Mouse (Mus musculus) R1 (cell line): ENCODE results near the gene Gm13290.
"Not testable (repeated sequence)": the region's sequence is repeated elsewhere in the genome, so short reads cannot be mapped to it uniquely, and the experiment has no call there.

ENCODE experiments used
- DNase-seq: peaks from one replicate; pipeline ENCODE4 v3.0.0-alpha.2; 2018; ENCODE audit warnings: low read depth, low spot score

Gm13290 gene

DNA sequence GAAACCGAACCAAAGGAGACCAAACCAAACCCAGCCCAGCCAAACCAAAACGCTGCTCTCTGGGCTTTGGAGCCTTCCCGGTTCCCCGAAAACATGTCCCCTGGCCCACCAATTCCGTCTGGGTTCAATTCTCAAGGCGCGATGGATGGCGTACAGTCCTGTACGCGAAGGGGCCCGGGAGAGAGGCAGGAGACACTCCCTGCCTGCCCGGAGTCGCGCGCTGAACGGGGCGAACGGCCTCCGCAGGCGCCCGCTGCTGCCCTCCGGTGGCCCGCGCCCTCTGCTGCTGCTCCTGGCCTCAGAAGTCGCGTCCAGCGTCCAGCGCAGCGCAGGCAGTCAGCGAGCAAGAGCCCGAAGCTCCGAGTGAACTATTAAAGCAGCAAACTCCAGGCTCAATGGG lies at the start of gene Gm13290:
TSS of gene Gm13290 (plus strand) at position 301 of the 400 bp plus-strand sequence.
- DNase-seq, result not testable (repeated sequence)

DNA sequence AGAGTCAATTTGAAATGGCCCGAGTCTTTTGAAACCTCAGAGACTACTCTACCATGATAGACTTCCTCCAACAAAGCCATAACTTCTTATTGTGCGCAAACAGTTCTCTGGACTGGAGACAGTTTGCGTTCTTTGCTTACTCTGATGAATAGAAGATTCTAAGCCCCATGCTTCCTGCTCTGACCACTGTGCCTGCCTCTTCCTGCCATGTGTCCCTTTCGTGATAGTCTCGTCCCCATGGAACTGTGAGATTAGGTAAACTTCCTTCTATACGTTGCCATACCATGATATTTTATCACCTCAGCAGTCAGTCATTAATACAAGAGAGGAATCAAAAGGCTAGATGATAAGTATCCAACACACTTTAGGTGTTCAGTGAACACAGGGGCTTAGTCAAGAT lies 46.9 kb upstream of the Gm13290 start:
- DNase-seq, result no peak

DNA sequence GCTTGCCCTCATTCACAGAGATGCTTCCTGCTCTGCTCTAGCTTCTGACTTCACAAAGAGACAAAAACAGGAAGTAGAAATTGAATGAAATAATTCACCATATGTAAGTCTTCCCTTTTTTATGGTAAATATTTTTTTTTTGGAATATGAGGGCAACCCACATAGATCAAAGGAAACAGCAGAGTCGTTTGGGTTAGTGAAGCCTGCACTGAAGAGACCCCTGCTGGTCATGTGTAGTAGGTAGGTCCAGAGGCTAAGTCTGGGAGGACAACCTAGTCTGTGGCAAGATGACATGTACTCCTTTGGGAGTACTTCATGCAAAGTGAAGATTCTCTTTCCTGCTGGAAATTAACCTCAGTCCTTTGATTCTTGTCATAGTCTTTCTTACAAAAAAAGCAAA lies 46.3 kb upstream of the Gm13290 start:
- no peak for DNase-seq

DNA sequence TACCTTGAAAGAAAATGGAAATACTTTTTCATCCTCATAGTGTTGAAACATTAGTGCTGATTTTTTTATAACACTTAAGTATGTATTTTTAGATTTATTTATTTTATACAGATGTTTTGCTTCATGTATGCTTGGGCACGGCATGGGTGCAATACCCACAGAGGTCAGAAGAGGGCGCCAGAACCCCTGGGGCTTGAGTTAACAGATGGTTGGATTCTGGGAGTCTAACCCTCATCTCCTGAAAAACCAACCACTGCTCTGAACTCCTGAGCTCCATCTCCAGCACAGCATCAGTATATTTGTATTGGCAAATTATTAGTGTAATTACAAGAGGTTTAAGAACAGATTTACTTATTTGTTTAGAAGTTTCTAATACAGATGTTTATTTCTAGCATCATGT lies 35.2 kb upstream of the Gm13290 start:
- peak; percentile 68 for DNase-seq

DNA sequence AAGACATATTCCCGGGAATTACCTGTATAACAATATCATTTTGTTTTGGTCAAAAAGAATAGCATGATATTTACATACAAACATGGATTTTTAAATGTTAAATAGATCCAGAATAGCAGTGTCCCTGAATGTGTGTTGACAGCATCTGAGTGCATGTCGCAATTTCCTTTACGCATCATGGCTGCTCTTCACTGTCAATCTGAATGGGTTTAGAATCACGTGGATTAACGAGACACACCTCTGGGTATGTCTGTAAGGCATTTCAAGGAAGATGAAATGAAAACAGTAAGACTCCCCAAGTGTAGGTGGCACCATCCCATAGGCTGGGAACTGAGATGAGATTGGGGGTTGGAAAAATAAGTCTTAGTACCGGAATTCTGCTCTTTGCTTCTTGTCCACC lies 34.6 kb upstream of the Gm13290 start:
- DNase-seq, result no peak

DNA sequence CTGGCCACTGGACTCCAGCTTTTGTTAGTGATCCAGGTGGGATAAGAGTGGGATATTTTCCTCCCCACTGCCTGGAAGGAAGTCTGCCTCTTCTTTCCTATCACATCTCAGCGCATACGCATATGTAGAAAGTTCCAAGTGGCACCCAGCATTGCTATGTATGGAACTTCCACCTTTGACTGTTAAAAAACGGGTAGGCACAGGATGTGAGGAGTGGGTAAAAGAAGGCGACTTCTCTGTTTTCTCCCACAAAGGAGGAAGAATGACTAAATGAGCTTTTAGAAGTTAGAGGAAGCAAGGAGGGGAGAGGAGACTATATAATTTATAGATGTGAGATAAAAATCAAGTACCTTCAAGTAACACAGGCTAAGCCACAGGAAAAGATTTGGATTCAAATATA lies 32.2 kb upstream of the Gm13290 start:
- no peak for DNase-seq

DNA sequence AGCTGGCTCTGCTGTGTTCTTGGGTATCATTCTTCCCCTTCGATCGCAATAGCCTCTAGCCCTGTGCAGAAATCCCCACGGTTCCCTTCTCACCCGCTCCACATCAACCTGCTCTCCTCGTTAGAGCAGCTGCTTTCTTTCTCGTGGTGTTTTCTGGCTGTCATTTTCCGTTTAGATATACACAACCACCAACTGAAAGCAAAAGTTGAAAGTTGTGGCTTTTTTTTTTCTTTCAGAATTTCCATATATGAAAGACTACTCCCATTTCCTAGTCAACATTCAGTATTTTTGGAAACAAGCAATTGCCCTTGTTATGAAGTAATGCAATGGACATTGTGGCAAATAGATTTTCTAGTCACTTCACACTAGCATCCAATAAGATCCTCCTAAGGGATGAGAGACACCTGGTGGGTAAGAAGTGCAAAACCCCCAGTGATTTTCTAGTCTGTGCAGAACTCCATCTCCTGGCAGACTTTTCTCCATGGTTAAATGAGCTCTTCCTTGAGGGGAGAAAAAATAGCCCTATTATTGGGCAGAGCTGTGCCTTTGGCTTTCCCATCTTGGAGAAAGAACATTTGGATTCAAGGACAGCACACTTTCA lies 30.8 kb upstream of the Gm13290 start:
- no peak for DNase-seq

DNA sequence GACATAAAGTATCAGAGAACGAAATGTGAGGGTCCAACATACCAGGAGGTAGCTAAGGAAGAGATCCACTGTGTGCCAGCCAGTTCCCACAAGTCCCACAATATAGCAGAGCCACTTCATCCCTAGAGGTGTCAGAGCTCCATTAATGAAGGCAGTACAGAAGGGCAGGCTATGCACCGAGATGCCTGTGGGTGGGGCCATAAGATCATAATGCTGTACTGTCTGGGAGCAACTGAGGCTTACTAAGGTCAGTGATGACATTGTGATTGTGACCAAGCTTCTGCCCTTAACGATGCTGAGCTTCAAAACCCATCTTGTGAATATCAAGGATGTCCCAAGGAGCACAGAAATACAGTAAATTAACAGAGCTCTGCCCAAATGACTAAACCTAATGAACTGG lies 29.4 kb upstream of the Gm13290 start:
- DNase-seq, result no peak

DNA sequence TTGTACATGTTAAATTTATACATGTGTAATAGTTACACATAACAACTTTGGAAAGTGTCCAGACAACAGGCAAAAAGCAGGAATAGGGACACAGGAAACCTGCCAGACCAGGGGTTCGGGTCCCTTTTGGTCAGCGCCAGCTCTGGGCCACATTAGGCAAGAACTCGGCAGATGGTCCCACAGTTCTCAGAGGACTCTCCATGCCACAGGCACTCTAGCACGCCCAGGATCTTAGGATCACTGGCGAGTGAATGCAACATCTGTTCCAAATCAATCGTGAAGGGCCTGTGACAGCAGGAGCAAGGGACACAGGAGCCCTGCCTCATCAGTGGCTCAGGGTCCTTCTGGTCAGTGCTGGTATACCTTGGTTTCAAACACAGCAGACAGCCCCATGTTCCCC lies 23.7 kb upstream of the Gm13290 start:
- DNase-seq, result no peak

DNA sequence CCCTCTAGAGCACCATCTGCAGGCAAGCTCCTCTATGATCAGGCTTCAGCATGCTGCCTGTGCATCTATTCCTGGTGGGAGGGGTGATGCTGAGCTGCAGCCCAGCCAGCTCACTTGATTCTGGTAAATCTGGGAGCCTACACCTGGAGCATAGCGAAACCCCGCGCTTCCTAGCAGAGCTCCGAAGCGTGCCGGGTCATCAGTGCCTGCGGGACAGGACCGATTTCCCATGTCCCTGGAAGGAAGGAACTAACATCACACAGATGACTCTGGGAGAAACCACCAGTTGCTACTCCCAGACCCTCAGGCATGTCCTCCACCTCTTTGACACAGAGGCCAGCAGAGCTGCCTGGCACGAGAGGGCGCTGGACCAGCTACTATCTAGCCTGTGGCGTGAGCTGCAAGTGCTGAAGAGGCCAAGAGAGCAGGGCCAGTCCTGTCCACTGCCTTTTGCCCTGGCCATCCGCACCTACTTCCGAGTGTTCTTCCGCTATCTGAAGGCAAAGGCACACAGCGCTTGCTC lies 18.8 kb upstream of the Gm13290 start, which contains the start of gene Gm13271:
TSS of gene Gm13271 (plus strand) at position 51 of the 523 bp plus-strand sequence.
- not testable (repeated sequence) for DNase-seq

DNA sequence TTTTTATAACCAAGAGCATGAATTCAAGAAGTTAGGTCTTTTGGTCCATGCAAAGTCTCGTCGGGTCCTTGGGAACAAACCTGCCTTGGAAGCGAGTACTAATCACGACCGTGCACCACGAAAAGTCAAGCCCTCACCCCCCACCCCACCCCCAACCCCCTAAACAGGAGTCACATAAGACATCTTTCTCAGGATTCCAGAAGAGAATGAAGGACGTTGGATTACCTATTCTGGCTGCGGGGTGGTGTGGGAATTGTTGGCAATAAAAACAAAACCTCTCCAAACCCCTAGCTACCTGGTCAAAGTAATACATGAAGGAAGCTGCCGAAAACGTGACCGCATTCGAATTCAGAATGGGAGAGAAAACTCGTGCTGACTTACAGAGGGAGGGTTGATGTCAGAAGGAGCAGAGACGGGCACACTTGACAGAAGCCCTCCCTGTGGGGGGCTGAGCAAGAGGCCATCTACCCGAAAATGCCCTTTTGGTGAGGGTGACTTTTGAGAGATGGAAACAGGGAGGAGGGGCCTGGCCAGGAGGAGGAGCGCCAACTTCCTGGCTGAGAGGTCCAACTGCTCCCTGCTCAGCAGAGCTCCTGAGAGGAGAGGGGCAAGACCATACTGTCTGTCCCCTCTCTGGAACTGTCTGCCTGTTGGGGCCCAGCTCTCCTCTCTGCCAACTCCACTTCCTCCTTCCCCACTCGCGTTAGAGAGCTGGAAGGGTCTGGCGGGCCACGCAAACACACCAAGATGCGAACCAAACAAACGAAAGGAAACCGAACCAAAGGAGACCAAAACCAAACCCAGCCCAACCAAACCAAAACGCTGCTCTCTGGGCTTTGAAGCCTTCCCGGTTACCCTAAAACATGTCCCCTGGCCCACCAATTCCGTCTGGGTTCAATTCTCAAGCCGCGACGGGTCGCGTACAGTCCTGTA lies 16.8 kb upstream of the Gm13290 start:
- DNase-seq, result not testable (repeated sequence)

DNA sequence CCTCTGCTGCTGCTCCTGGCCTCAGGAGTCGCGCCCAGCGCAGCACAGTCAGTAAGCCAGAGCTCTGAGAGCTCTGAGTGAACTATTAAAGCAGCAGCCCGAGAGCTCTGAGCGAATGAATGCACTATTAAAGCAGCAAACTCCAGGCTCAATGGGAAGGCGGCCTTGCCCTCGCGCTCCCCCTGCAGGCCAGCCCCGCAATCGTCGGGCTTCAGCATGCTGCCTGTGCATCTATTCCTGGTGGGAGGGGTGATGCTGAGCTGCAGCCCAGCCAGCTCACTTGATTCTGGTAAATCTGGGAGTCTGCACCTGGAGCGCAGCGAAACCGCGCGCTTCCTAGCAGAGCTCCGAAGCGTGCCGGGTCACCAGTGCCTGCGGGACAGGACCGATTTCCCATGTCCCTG lies 16.0 kb upstream of the Gm13290 start:
- not testable (repeated sequence) for DNase-seq

DNA sequence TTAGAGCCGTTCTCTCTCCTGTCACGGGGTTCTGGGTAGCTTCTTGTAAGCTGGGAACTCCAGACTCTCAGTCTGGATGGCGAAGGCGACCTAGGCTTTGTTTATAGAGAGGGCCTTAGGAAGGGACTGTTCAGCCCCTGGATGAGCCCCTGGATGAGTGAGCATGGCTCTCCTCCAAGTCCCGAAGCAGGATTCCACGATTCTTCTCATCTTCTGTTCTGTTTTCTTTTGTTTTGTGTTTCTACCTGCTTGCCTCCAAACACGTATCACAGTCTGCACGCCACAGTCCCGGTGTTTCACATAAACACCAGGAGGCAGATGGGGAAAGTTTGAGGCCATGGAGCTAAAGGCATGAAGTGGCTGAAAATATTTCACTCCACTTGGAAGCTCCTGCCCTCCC lies 14.9 kb upstream of the Gm13290 start:
- not testable (repeated sequence) for DNase-seq

DNA sequence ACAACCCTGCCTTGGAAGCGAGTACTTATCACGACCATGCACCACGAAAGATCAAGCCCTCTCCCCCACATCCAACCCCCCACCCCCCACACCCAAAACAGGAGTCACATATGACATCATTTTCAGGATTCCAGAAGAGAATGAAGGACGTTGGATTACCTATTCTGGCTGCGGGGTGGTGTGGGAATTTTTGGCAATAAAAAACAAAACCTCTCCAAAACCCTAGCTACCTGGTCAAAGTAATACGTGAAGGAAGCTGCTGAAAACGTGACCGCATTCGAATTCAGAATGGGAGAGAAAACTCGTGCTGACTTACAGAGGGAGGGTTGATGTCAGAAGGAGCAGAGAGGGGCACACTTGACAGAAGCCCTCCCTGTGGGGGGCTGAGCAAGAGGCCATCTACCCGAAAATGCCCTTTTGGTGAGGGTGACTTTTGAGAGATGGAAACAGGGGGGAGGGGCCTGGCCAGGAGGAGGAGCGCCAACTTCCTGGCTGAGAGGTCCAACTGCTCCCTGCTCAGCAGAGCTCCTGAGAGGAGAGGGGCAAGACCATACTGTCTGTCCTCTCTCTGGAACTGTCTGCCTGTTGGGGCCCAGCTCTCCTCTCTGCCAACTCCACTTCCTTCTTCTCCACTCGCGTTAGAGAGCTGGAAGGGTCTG lies 13.9 kb upstream of the Gm13290 start, which contains the start of gene Gm13283:
TSS of gene Gm13283 (plus strand) at position 510 of the 659 bp plus-strand sequence.
- not testable (repeated sequence) for DNase-seq

DNA sequence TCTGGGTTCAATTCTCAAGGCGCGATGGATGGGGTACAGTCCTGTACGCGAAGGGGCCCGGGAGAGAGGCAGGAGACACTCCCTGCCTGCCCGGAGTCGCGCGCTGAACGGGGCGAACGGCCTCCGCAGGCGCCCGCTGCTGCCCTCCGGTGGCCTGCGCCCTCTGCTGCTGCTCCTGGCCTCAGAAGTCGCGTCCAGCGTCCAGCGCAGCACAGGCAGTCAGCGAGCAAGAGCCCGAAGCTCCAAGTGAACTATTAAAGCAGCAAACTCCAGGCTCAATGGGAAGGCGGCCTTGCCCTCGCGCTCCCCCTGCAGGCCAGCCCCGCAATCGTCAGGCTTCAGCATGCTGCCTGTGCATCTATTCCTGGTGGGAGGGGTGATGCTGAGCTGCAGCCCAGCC lies 13.2 kb upstream of the Gm13290 start:
- DNase-seq, result not testable (repeated sequence)

DNA sequence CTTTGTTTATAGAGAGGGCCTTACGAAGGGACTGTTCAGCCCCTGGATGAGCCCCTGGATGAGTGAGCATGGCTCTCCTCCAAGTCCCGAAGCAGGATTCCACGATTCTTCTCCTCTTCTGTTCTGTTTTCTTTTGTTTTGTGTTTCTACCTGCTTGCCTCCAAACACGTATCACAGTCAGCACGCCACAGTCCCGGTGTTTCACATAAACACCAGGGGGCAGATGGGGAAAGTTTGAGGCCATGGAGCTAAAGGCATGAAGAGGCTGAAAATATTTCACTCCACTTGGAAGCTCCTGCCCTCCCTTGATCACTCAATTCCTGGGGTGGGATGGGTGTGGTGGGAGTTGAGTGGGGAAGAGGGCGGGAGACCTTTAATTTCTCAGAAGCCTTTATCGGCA lies 11.9 kb upstream of the Gm13290 start:
- not testable (repeated sequence) for DNase-seq

DNA sequence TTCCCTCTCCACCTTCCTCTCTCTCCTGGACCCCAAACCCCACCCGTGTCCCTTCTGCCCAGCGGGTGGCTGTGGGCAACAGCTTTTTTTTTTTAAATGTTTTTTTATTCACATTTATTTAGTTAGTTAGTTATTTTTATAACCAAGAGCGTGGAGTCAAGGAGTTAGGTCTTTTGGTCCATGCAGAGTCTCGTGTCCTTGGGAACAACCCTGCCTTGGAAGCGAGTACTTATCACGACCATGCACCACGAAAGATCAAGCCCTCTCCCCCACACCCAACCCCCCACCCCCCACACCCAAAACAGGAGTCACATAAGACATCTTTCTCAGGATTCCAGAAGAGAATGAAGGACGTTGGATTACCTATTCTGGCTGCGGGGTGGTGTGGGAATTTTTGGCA lies 11.3 kb upstream of the Gm13290 start:
- not testable (repeated sequence) for DNase-seq

DNA sequence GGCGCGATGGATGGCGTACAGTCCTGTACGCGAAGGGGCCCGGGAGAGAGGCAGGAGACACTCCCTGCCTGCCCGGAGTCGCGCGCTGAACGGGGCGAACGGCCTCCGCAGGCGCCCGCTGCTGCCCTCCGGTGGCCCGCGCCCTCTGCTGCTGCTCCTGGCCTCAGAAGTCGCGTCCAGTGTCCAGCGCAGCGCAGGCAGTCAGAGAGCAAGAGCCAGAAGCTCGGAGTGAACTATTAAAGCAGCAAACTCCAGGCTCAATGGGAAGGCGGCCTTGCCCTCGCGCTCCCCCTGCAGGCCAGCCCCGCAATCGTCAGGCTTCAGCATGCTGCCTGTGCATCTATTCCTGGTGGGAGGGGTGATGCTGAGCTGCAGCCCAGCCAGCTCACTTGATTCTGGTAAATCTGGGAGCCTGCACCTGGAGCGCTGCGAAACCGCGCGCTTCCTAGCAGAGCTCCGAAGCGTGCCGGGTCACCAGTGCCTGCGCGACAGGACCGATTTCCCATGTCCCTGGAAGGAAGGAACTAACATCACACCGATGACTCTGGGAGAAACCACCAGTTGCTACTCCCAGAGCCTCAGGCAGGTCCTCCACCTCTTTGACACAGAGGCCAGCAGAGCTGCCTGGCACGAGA lies 10.1 kb upstream of the Gm13290 start:
- not testable (repeated sequence) for DNase-seq

DNA sequence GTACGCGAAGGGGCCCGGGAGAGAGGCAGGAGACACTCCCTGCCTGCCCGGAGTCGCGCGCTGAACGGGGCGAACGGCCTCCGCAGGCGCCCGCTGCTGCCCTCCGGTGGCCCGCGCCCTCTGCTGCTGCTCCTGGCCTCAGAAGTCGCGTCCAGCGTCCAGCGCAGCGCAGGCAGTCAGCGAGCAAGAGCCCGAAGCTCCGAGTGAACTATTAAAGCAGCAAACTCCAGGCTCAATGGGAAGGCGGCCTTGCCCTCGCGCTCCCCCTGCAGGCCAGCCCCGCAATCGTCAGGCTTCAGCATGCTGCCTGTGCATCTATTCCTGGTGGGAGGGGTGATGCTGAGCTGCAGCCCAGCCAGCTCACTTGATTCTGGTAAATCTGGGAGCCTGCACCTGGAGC lies 3.0 kb downstream of the Gm13290 start, which contains the start of gene Gm13289:
TSS of gene Gm13289 (plus strand) at position 301 of the 400 bp plus-strand sequence.
- not testable (repeated sequence) for DNase-seq

DNA sequence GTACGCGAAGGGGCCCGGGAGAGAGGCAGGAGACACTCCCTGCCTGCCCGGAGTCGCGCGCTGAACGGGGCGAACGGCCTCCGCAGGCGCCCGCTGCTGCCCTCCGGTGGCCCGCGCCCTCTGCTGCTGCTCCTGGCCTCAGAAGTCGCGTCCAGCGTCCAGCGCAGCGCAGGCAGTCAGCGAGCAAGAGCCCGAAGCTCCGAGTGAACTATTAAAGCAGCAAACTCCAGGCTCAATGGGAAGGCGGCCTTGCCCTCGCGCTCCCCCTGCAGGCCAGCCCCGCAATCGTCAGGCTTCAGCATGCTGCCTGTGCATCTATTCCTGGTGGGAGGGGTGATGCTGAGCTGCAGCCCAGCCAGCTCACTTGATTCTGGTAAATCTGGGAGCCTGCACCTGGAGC lies 5.9 kb downstream of the Gm13290 start, which contains the start of gene Gm13272:
TSS of gene Gm13272 (plus strand) at position 301 of the 400 bp plus-strand sequence.
- not testable (repeated sequence) for DNase-seq

DNA sequence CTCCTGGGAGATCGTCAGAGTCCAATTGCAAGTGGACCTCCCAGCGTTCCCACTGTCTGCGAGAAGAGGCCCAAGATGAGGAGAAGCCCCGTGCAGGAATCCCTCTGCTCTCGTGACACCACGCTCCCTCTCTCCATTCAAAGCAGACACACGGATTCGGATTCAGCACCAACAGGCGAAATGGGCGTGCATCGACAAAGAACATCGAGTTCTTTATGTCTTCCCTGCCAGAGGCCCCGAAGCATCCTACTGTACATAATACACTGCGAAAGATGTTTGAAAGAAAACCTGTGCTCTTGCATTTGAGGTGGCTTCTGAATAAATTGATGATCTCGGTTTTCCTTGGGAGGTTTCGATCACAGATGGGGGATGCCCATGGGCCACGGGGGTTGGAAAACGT lies 6.7 kb downstream of the Gm13290 start:
- not testable (repeated sequence) for DNase-seq
